Mouse (Mus musculus) CD8-positive naive resting alpha-beta T cell, adult 2 months (primary cell): ENCODE data around the gene Zim1.

Experiments
- DNase-seq, 2 experiments: peaks; one replicate each; pipeline ENCODE4 v3.0.0; 2022; ENCODE audit warnings: low read depth in 2 of 2, low spot score in 2 of 2

Zim1 gene

DNA sequence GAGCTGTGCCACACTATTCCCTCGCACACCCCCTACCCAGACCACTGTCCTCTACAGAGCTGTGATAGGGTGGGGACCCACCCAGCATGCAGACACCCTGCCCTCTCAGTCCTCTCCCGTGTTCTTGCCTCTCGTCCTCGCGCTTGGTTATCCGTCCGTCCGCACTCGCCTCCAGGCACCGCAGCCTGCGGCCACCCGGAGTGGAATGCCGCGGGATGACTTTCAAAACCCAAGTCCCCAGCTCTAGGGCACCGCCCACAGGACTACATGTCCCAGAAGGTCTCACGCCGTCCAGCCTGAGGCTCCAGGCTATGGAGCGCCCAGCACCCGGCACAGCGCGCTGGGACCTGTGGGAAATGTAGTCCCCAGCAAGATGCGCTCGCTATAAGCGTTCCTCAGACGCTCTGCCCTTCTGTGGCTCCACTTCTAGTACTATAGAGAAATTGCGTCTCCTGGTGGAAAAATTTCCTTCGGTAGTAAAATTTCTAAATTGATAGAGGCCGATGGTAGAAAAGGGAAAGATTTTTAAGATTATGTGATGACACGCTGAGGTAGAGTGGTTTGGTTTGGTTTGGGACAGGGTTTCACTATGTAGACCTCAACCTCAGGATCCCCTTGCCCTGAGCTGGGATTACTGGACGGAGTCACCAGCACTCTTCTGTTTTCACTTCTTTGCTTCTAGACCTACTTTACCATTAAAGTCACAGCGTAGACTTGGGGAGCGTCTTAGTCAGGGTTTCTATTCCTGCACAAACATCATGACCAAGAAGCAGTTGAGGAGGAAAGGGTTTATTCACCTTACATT is at the start of gene Zim1:
Gene Zim1, minus strand, starts transcription at position 210 of the 805 bp plus-strand sequence.
- DNase-seq, result no peak

DNA sequence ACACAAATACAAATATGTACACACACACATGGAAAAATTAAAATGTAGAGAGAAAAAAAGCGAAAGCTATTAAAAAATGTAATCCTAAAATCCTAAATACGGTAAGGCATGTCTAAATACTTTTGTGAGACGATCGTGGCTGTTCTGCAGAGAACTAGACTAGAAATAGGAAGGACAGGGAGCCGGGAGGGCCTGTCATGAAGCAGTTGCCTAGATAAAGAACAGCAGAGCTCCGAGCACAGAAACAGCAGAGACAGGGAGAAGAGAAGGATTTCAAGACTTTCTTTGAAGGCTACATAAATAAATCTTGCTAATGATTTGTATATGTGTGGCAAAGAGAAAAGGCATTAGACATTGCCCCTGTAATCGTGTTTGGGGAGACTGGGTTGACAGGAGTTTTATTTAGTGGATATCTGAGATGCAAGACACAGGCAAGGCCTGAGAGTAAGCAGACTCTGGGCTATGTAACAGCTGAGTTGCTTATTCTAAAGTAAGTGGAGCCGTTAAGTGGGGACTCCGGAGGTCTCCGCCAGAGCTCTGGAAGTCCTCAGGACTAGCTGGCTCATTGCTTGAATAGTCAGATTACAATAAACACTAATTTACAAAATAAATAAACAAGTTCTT is 48.1 kb upstream of the Zim1 start:
- DNase-seq, result no peak

- no peak for DNase-seq
Observed at GRCm38 (mm10) chr7:6736060-6736459, 39.8 kb upstream of the Zim1 start.

DNA sequence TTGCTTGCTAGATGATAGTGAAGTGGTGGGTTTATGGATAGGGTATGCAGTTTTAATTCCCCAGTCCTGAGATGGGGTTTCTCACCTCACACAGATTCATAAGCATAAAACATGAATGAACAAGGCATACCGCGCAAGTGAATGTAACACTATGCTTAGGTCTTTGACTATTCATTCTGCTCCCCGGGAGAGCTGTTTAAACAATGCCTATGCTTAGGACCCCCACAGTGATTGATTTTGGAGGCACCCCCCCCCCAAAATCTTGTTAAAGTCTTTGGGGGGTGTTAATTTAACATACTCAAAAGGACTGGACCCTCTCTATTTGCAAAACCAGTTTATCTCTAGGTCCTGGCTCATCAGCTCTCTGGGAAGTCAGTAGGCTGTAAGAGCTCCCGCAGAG is 35.7 kb upstream of the Zim1 start:
- no peak for DNase-seq

DNA sequence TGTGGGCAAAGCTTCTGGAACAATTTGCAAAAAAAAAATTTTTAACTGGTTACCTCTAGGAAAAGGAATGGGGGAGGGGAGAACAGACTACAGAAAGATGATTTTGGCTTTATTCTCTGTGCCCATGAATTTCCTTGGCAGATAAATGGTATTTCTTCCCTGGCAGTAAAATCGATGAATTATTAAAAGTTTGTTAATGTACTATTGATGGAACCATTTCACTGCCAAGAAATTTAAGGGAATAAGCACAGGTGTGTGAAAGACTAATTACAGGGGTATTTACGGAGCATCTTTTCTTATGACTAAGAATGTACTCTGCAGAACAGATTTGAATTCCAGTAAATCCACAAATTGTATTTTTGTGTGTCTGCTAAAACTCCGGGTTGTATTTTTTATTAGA is 35.1 kb upstream of the Zim1 start:
- no peak for DNase-seq

DNA sequence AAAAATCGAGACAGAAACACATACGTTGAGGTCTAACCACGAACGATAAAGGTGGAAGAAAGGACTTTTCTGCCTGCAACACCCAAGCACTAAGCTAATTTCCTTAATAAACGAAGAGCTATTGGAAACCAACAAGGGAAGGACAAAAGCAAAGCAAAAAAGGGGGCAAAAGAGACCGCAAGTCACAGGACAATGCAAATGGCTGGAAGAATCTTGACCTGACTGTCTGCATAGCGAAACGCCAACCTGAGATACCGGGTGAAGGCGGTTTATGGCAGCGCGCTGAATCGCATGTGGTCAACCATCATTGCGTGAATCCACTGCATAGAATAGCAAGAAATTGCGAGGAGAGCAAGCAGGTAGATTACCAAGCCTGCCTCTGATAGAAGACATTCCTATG is 34.6 kb upstream of the Zim1 start:
- no peak for DNase-seq

- no peak for DNase-seq
Observed at GRCm38 (mm10) chr7:6730241-6730640, 34.0 kb upstream of the Zim1 start, which contains the start of the genes Peg3 and Usp29. Gene Peg3, minus strand, starts transcription at chr7:6730431. Gene Usp29, plus strand, starts transcription at chr7:6730578.

- DNase-seq, result no peak
Observed at GRCm38 (mm10) chr7:6729061-6729817, 33.0 kb upstream of the Zim1 start.

DNA sequence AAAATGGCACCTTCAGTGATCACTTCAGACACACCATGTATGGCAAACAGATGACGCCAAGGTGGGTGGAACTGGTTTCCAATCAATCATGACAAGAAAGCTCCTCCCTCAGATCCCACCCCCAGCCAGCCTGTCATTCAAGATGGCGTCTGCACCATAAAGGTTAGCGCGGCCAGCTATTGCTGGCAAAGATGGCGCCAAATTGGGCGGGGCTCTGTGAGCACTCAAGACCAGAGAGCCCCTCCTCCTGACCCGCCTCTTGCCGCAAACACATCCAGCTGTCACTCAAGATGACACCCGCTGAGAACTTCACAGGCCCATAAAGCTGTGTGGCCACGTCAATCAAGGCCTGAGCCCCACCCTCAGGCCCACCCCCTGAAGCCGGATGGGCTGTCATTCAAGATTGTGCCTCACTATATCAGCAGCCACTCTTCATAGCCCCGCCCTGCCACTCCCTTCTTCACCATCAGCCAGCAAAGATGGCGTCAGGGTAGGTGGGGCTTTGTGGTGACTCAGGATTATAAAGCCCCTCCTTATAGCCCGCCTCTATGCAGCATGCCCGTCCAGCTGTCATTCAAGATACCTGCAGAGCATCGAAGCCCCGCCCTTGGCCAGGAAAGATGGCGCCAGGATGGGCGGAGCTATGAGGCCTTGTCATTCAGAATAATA is 32.1 kb upstream of the Zim1 start:
- DNase-seq, result no peak

- no peak for DNase-seq
Observed at GRCm38 (mm10) chr7:6727351-6728121, 31.3 kb upstream of the Zim1 start.

GRCm38 (mm10) chr7:6709396-6709795 is 13.1 kb upstream of the Zim1 start:
- no peak for DNase-seq

DNA sequence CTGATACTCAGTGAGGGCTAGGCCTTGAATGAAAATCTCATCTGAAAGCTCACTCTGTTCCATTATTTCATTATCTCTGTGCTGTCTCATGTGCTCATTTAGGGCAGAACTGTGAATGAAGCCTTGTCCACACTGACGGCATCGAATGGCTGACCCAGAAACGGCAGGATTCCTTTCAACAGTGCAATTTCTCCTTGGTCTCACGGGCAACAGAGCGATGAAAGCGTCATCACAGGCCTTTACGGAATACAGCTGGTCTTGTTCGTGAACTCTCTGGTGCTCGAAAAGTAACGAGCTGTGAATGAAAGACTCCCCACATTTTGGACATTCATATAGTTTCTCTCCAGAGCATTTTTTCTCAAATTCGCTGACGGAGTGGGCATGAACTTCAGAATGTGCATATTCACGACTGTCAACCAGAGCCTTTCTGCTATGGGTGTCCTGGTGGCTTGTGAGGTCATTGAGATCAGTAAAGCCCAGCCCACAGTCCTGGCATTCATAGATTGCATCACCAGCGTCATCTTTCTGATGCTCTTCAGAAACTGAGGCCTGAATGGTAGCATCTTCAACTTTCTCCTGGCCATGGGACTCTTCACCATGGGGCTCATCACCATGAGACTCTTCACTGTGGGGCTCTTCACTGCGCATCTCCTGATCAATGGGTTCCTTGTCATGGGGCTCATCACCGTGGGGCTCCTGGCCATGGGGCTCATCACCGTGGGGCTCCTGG is 12.4 kb upstream of the Zim1 start:
- no peak for DNase-seq

DNA sequence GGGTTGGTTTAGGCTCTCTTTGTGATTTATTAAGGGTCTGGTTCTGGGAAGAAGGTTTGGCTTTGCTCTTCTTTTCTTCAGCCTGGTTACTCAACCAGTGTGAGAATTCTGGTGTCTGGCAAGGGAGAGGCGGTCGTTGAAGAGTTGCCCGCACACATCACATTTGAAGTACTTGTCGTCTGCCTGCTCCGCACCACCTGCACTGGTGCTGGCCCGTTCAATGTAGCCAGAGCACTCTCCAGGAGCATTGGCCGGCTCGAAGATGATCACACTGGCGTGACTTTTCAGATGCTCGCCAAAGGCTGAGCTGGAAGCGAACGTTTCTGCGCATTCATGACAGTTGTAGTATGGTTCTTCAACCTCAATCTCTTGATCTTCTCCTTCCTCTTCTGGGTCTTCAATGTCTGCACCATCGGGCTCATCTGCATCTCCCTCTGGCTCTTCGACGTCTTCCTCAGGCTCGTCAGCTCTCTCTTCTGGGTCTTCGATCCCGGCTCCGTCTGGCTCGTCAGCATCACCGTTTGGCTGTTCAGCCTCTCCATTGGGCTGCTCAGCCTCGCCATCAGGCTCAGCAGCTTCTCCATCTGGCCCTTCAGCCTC is 11.3 kb upstream of the Zim1 start:
- no peak for DNase-seq

GRCm38 (mm10) chr7:6699230-6699629 is 3.0 kb upstream of the Zim1 start:
- no peak for DNase-seq

DNA sequence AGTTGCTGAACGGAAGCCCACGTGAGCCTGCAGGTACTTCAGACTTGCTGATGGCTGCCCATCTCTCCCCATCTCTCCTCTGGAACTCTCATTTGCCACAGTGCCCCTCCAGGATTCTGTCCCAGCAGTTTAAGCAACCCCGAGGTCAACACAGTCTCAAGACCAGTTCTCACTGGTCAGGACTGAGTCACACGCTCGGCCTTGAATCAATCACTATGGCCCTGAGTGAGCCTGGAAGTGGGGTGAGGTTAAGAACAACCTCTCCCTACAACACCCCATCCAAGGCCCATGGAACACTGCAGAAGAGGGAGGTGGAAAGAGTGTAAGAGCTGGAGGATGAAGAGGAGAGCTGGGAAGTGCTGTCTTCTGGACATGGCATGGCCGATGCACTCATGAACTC is 10.7 kb downstream of the Zim1 start:
- DNase-seq, result no peak

GRCm38 (mm10) chr7:6666726-6667125 is 29.5 kb downstream of the Zim1 start:
- DNase-seq, result no peak

DNA sequence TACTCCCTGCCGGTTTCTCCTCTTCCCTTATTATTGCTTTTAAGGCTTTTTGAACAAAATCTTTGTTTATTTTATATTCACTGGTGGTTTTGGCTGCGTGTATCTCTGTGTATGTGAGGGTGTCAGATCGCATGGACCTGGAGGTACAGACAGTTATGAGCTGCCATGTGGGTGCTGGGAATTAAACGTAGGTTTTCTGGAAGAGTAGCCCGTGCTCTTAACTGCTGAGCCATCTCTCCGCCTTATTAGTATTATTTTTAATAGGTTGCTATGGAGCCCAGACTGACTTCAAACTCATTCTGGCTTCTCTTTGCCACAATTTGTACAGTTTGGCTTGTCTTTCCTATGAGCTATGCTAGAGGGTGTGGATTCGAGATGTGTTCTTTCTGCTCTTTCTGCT is 32.8 kb downstream of the Zim1 start:
- DNase-seq, result no peak

GRCm38 (mm10) chr7:6659605-6660004 is 36.6 kb downstream of the Zim1 start:
- no peak for DNase-seq

DNA sequence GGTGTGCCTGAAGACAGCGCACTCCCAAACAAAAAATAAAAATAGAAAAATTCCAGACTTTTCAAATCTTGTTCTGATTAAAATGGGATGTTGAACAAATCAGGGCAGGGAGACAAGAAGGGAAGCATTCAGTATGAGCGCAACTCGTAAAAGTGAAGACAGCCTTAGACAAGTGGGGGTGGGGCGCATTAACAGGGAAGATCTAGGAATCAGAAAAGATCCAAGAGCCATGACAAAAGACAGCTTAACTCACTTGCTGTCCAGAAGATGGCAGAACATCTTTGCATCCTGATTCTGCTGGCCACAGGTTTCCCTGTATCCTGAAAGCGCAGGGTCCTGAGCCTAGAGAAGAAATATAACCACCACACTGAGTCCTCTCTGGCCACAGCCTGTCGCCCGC is 37.6 kb downstream of the Zim1 start:
- no peak for DNase-seq

- no peak for DNase-seq
Observed at GRCm38 (mm10) chr7:6652151-6652550, 44.1 kb downstream of the Zim1 start.
